Mouse (Mus musculus) heart, postnatal 0 days (tissue): ENCODE results near the gene Brinp1. TPM values are rescaled to one million over a fixed set of nuclear protein-coding genes. Genes with fewer than 3 reads are reported as not detected.

Experiments
- ATAC-seq: fragments of 200-750 bp; cut with Nextera tagmentation; 2 replicates; pipeline ENCODE4 v1.8.0; 2017; ENCODE audit warnings: low read depth, moderate number of reproducible peaks, moderate library complexity; ENCODE audit not compliant: insufficient read depth
- DNase-seq: peaks from one replicate; pipeline ENCODE4 v3.0.0-alpha.2; 2016; ENCODE audit warnings: low spot score
- H3K27ac ChIP-seq: fragments of 300-500 bp; sonication (generic); 2 replicates; pipeline ENCODE4 v1.5.1; 2014; ENCODE audit warnings: low read depth, mild to moderate bottlenecking
- H3K27me3 ChIP-seq: fragments of 300-500 bp; sonication (generic); 2 replicates; pipeline ENCODE4 v1.6.1; 2014; ENCODE audit warnings: low read length, mixed read lengths; ENCODE audit not compliant: control insufficient read depth, insufficient read depth
- H3K36me3 ChIP-seq: fragments of 300-500 bp; sonication (generic); replicated peaks from 2 replicates; pipeline ENCODE4 v1.6.1; 2014; ENCODE audit warnings: low read length, mixed read lengths; ENCODE audit not compliant: control insufficient read depth, insufficient read depth
- H3K4me1 ChIP-seq: fragments of 300-500 bp; sonication (generic); 2 replicates; pipeline ENCODE4 v1.6.1; 2014; ENCODE audit warnings: antibody characterized with exemption; ENCODE audit not compliant: control insufficient read depth, insufficient read depth
- H3K4me2 ChIP-seq: fragments of 300-500 bp; sonication (generic); 2 replicates; pipeline ENCODE4 v1.6.1; 2014; ENCODE audit warnings: low read depth, mild to moderate bottlenecking, low read length, moderate library complexity
- H3K4me3 ChIP-seq: fragments of 300-500 bp; sonication (generic); 2 replicates; pipeline ENCODE4 v1.5.1; 2014; ENCODE audit warnings: low read depth, low read length
- H3K9ac ChIP-seq: fragments of 300-500 bp; sonication (generic); replicated peaks from 2 replicates; pipeline ENCODE4 v1.6.1; 2014; ENCODE audit warnings: low read depth, low read length, mixed read lengths
- H3K9me3 ChIP-seq: fragments of 300-500 bp; sonication (generic); replicated peaks from 2 replicates; pipeline ENCODE4 v1.6.1; 2016; ENCODE audit warnings: low read length; ENCODE audit not compliant: control insufficient read depth
- CTCF ChIP-seq: IDR thresholded peaks from 2 replicates; pipeline ENCODE4 v1.5.1; 2016; ENCODE audit warnings: antibody characterized with exemption, control low read depth, low read depth
- EP300 ChIP-seq: IDR thresholded peaks from 2 replicates; pipeline ENCODE4 v1.6.1; 2016; ENCODE audit warnings: antibody characterized with exemption, low read depth
- WGBS: fragments of 180-500 bp; shearing (Covaris S2); extraction: QIAGEN DNeasy Blood & Tissue Kit; methylation state at CpG from one replicate; pipeline ENCODE4 v1.1.7; 2014; 5-methylcytosine and 5-hydroxymethylcytosine counted together
- polyA plus RNA-seq: library from polyadenylated mRNA; unstranded; fragments of >200 nt; fragmentation: Nextera tagmentation; extraction: Ambion mirVana; gene quantifications from 2 replicates; pipeline ENCODE4 v1.2.1, GENCODE M21; 2015
- total RNA-seq: library from RNA; depleted of rRNA; stranded (reverse); fragments of >200 nt; gene quantifications from 2 replicates; pipeline ENCODE4 v1.2.3, GENCODE M21; 2014; ENCODE audit warnings: low replicate concordance; rRNA removed

Gene Brinp1
- total RNA-seq (0.08 TPM in 1 of 2 replicates, not detected in the other), polyA plus RNA-seq (0.56 and 0.70 TPM in 2 replicates)

DNA sequence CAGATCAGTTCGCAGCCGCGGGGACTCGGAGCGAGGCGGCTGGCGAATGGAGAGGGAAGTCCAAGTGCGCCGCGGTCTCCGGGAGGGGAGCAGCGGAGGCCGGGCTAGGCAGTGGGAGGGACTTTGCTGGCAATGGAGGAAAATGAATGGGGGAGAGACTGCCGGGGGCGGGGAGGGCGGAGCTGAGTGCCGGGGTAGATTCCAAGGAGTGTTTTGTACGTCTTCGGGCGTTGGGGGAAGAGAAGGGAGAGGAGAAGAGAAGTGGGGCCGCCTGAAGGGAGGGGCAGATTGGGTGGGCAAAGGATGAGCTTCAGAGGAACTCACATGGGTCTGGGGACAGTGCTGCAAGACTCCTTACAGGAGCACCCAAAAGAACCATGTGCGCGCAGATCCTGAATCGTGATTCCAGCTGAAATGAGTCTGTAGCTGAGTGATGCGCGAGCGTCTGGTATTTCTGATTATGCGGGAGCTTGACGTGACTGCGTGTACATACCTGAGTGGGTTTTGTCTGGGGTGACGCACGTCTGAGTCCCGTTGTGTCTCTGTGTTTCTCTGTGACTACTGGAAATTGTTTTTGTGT lies at the start of gene Brinp1:
Gene Brinp1, minus strand, starts transcription at position 76 of the 580 bp plus-strand sequence.
- ATAC-seq (no peak; the same call in 1 of the 2 replicates), DNase-seq (peak; percentile 16)
- Histone ChIP-seq H3K4me2 (peak within 1 kb of the TSS; percentile 64), H3K4me1 (no peaks in the 10 kb centered on the region), H3K27me3 (peaks cover 21% of the 10 kb centered on the region), H3K4me3 (peak within 1 kb of the TSS; percentile 41), H3K36me3 (no peaks in the 10 kb centered on the region), H3K27ac (no peak within 1 kb of the TSS), H3K9ac (no peak within 1 kb of the TSS), H3K9me3 (no peaks in the 10 kb centered on the region)
- TF ChIP-seq EP300, result no peak
- TF ChIP-seq CTCF, result no peak
- under 1% methylated on average over 30 of the region's 33 CpGs for WGBS

DNA sequence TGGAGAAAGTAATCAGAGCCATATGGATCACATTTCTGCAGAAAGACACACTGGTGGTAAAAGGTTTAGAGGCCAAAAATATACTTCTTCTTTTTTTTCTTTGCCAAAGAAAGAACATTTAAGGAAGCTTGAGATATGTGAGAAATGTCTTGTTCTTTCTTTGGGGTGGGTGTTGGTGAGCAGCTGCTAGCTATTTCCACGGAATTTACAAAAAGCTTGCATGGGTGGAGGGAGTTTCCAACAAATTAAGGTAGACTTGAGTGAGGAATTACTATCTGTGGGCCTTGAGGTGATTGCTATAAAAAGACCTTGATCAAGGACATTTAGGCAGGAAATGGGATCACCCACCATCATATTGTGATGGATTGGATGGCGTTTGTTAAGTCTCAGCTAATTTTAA lies 3.1 kb upstream of the Brinp1 start:
- H3K27me3 ChIP-seq, result peaks cover 21% of the 10 kb centered on the region
- no peak overlapping the region for H3K4me3 ChIP-seq
- TF ChIP-seq CTCF (no peak), EP300 (no peak)
- H3K36me3 ChIP-seq, result no peaks in the 10 kb centered on the region
- no peak for DNase-seq
- H3K9me3 ChIP-seq, result no peaks in the 10 kb centered on the region
- H3K4me1 ChIP-seq, result no peaks in the 10 kb centered on the region
- WGBS, result 42% methylated on average over 2 of the region's 2 CpGs
- no peak for ATAC-seq
- no peak overlapping the region for H3K9ac ChIP-seq
- H3K27ac ChIP-seq, result no peak overlapping the region
- H3K4me2 ChIP-seq, result no peak overlapping the region

DNA sequence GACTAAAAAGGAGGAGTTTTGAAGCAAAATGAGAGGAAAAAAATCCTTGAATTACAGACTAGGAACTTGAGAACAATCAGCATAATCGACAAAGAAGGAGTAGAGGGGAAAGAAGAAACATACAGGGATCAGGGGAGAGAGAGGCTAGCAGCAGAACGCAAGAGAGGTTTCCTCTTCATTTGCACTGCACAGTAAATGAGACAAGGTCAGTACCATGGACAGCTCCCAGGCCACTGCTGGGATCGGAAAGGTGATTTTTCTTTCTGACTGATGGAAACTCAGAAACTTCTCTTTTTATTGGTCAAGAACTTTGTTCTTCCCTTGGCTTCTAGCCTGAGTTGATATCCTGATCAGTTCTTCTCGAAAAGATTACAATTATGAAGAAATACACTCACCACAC lies 1.4 kb upstream of the Brinp1 start:
- Histone ChIP-seq H3K9me3 (no peaks in the 10 kb centered on the region), H3K4me3 (no peak overlapping the region), H3K27me3 (peaks cover 21% of the 10 kb centered on the region), H3K9ac (no peak overlapping the region), H3K36me3 (no peaks in the 10 kb centered on the region), H3K27ac (no peak overlapping the region), H3K4me2 (no peak overlapping the region), H3K4me1 (no peaks in the 10 kb centered on the region)
- ATAC-seq (no peak), DNase-seq (peak; percentile 45)
- no peak for TF ChIP-seq CTCF
- TF ChIP-seq EP300, result no peak
- WGBS, result 3% methylated on average over 4 of the region's 4 CpGs

DNA sequence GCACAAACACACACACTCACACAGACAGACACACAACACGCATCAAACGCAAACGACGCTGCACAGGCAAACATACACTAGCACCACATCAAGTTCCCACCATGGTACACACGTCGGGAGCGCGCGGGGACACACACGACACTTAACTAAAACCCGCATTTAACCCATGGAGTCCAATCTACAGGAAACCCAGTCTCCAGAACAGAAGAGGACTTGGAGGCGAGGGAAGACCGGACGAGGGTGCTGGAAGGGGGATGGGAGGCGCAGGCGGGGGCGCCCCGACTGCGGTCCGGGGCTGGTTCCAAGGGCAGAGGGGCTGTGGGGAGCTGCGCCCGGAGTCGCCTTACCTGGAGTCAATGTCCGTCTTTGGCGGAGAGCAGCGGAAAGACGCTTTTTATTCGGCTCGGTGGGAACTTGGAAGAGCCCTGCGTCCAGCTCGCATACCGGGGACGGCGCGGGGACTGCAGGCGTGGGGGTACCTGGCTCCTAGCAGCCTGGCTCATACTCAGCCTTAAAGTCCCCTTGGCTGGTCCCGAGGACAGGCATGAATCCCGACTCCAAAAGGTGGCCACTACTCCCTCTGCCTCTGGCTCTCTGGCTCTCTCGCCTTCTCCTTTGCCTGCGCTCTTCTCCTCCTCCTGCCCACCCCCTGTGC lies 403 bp downstream of the Brinp1 start:
- H3K9ac ChIP-seq, result no peak overlapping the region
- peak overlapping the region; percentile 41 for H3K4me3 ChIP-seq
- peak overlapping the region; percentile 64 for H3K4me2 ChIP-seq
- H3K27ac ChIP-seq, result no peak overlapping the region
- TF ChIP-seq CTCF (no peak), EP300 (no peak)
- no peaks in the 10 kb centered on the region for H3K9me3 ChIP-seq
- no peaks in the 10 kb centered on the region for H3K36me3 ChIP-seq
- WGBS, result under 1% methylated on average over 40 of the region's 40 CpGs
- no peak for ATAC-seq
- no peak for DNase-seq
- H3K4me1 ChIP-seq, result no peaks in the 10 kb centered on the region
- peaks cover 21% of the 10 kb centered on the region for H3K27me3 ChIP-seq

DNA sequence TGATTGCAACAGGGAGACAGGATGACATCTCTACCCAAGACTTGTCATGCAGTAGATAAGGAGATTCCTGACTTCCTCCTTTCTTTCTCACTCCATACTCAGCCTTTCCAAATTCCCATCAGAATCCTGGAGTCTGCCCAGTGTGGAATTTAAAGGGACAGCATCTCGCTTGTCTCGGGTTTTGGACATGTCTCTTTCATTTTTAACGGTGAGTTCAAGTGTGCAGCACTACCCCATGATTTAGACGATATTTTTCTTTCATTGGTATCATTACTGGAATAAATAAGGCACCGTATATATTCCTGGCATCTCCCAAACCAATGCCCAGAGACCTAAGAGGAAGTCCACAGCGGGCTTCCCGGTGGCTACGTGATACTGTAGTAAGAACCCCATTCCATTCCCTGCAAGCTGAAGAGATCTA lies 1.1 kb downstream of the Brinp1 start:
- H3K27me3 ChIP-seq, result peaks cover 21% of the 10 kb centered on the region
- H3K4me2 ChIP-seq, result peak overlapping the region; percentile 64
- no peaks in the 10 kb centered on the region for H3K9me3 ChIP-seq
- DNase-seq, result no peak
- H3K9ac ChIP-seq, result no peak overlapping the region
- no peaks in the 10 kb centered on the region for H3K36me3 ChIP-seq
- no peak for TF ChIP-seq CTCF
- TF ChIP-seq EP300, result no peak
- peak overlapping the region; percentile 41 for H3K4me3 ChIP-seq
- no peaks in the 10 kb centered on the region for H3K4me1 ChIP-seq
- WGBS, result 8% methylated on average over 8 of the region's 8 CpGs
- no peak overlapping the region for H3K27ac ChIP-seq
- ATAC-seq, result no peak
